Mouse (Mus musculus) cerebellum, adult 2 months (tissue): ENCODE data around the gene Shf.

Experiments
- CTCF ChIP-seq: fragments of 200-500 bp; IDR thresholded peaks from 2 replicates; pipeline ENCODE4 v1.5.1; 2011; ENCODE audit warnings: low read depth, mild to moderate bottlenecking, control low read depth, low read length, moderate library complexity, borderline replicate concordance; ENCODE audit not compliant: insufficient read depth
- POLR2A ChIP-seq: fragments of 200-500 bp; IDR thresholded peaks from 2 replicates; pipeline ENCODE4 v1.6.1; 2011; ENCODE audit warnings: low read length, control low read depth, borderline replicate concordance; ENCODE audit not compliant: insufficient read depth

GRCm38 (mm10) chr2:122381329-122382103 is 12.6 kb upstream of the Shf start:
- TF ChIP-seq CTCF: no peak
- no peak for TF ChIP-seq POLR2A
